Mouse (Mus musculus): ENCODE data around the gene Eef1g.
"Not testable (repeated sequence)": the region's sequence is repeated elsewhere in the genome, so short reads cannot be mapped to it uniquely, and the experiment has no call there.

Gene Eef1g

GRCm38 (mm10) chr19:8987816-8988215, 21.0 kb downstream of the Eef1g start:
- DNase-seq (ENCODE audit: low spot score in 2 of 2) = no peak

- DNase-seq (ENCODE audit: low spot score in 2 of 2) = no peak
These were observed 21.7 kb downstream of the Eef1g start for GRCm38 (mm10) chr19:8988346-8989065.

GRCm38 (mm10) chr19:8989066-8989566, 22.3 kb downstream of the Eef1g start, which contains the start of gene Ahnak:
Gene Ahnak, plus strand, starts transcription at chr19:8989284.
- DNase-seq (ENCODE audit: low spot score in 2 of 2) = no peak

- no peak for DNase-seq (ENCODE audit: low spot score in 2 of 2)
These were observed 23.0 kb downstream of the Eef1g start for GRCm38 (mm10) chr19:8989567-8990431.

- DNase-seq (ENCODE audit: low spot score in 2 of 2) = no peak
These were observed 23.7 kb downstream of the Eef1g start for GRCm38 (mm10) chr19:8990432-8991102.

GRCm38 (mm10) chr19:8991245-8991870, 24.5 kb downstream of the Eef1g start:
- DNase-seq (ENCODE audit: low spot score in 2 of 2) = no peak

- no peak for DNase-seq (ENCODE audit: low spot score in 2 of 2)
These were observed 25.3 kb downstream of the Eef1g start for GRCm38 (mm10) chr19:8991871-8992735.

- peak; percentile 43 to 62 for DNase-seq (ENCODE audit: low spot score in 2 of 2)
These were observed 26.2 kb downstream of the Eef1g start for GRCm38 (mm10) chr19:8992769-8993624.

GRCm38 (mm10) chr19:8993625-8993912, 26.7 kb downstream of the Eef1g start:
- DNase-seq (ENCODE audit: low spot score in 2 of 2) = no peak

GRCm38 (mm10) chr19:8994813-8995607, 28.2 kb downstream of the Eef1g start:
- DNase-seq (ENCODE audit: low spot score in 2 of 2) = no peak

GRCm38 (mm10) chr19:8996601-8997000, 29.8 kb downstream of the Eef1g start:
- DNase-seq (ENCODE audit: low spot score in 2 of 2) = no peak

- peak; percentile 45 to 52 for DNase-seq (ENCODE audit: low spot score in 2 of 2)
These were observed 30.7 kb downstream of the Eef1g start for GRCm38 (mm10) chr19:8997546-8997945.

GRCm38 (mm10) chr19:8998546-8998945, 31.7 kb downstream of the Eef1g start:
- DNase-seq (ENCODE audit: low spot score in 2 of 2) = no peak

GRCm38 (mm10) chr19:8999223-8999622, 32.4 kb downstream of the Eef1g start:
- no peak for DNase-seq (ENCODE audit: low spot score in 2 of 2)

GRCm38 (mm10) chr19:9006915-9007314, 40.1 kb downstream of the Eef1g start:
- not testable (repeated sequence) for DNase-seq (ENCODE audit: low spot score in 2 of 2)

- DNase-seq (ENCODE audit: low spot score in 2 of 2) = no peak
These were observed 52.5 kb downstream of the Eef1g start for GRCm38 (mm10) chr19:9019298-9019697.

- DNase-seq (ENCODE audit: low spot score in 2 of 2) = peak; percentile 10 to 13
These were observed 56.4 kb downstream of the Eef1g start for GRCm38 (mm10) chr19:9023021-9023778.

- no peak for DNase-seq (ENCODE audit: low spot score in 2 of 2)
These were observed 58.9 kb downstream of the Eef1g start for GRCm38 (mm10) chr19:9025562-9026257.

Measured in frontal cortex, postnatal 14 days (tissue).